Mouse (Mus musculus): ENCODE measurements around the gene Ppp2r3a.

DNA sequence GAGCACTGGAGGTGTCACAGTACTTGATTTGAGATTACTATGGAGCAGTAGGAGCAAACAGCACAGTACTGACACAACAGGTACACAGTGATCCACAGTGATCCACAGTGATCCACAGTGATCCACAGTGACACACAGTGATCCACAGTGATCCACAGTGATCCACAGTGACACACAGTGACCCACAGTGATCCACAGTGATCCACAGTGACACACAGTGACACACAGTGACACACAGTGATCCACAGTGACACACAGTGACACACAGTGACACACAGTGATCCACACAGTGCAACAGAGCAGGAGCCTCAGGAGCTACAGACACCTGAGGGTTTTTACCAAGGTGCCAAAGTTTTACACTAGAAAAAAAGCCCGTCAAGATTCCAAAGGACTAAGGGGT lies 154.1 kb downstream of the Ppp2r3a start:
- TF ChIP-seq GATA1 (IDR thresholded peaks at IDR 0.05; ENCODE audit: low read length) (no peak), TAL1 (IDR thresholded peaks at IDR 0.05; ENCODE audit: low read length) (no peak)
